Mouse (Mus musculus) MEL (cell line): ENCODE results near the gene Olfr49. TPM values are rescaled to one million over a fixed set of nuclear protein-coding genes. Genes with fewer than 3 reads are reported as not detected.
A peak's percentile ranks its signal among the peaks of the same experiment; 100 is the strongest.

Experiments used
- DNase-seq: peaks from one replicate; pipeline ENCODE4 v3.0.0; 2011; ENCODE audit warnings: low read depth, low spot score
- H3K27ac ChIP-seq: 2 replicates; pipeline ENCODE4 v1.5.1; 2012; ENCODE audit warnings: low read depth, mild to moderate bottlenecking, control low read depth, low read length, moderate library complexity; ENCODE audit not compliant: control insufficient read depth
- H3K27me3 ChIP-seq, 2 experiments: fragments of 150-350 bp in 1 of 2; sonication (generic) in 1 of 2; 2 replicates each; pipeline ENCODE4 v1.6.1; 2012; ENCODE audit warnings: low read length in 2 of 2, mild to moderate bottlenecking in 2 of 2, improper control_type of control experiment in 1 of 2, moderate library complexity in 1 of 2; ENCODE audit not compliant: insufficient read depth in 2 of 2, control insufficient read depth in 1 of 2
- H3K36me3 ChIP-seq, 2 experiments: 2 replicates each; pipeline ENCODE4 v1.6.1; 2012 to 2014; ENCODE audit warnings: low read length in 2 of 2, improper control_type of control experiment in 1 of 2, inconsistent platforms in 1 of 2, mild to moderate bottlenecking in 1 of 2; ENCODE audit not compliant: insufficient read depth in 2 of 2, control insufficient read depth in 1 of 2
- H3K4me1 ChIP-seq, 2 experiments: fragments of 150-350 bp in 1 of 2; sonication (generic) in 1 of 2; 2 replicates each; pipeline ENCODE4 v1.6.1; 2012; ENCODE audit warnings: low read length in 2 of 2, improper control_type of control experiment in 1 of 2, mild to moderate bottlenecking in 1 of 2; ENCODE audit not compliant: insufficient read depth in 2 of 2, control insufficient read depth in 1 of 2
- H3K4me3 ChIP-seq, 2 experiments: fragments of 150-350 bp in 1 of 2; sonication (generic) in 1 of 2; 2 replicates each; pipeline ENCODE4 v1.5.1; 2012; ENCODE audit warnings: low read depth in 2 of 2, low read length in 2 of 2, mild to moderate bottlenecking in 2 of 2, moderate library complexity in 2 of 2, control low read depth in 1 of 2, improper control_type of control experiment in 1 of 2; ENCODE audit not compliant: control insufficient read depth in 1 of 2, insufficient read depth in 1 of 2
- H3K79me2 ChIP-seq: 2 replicates; pipeline ENCODE4 v1.6.1; 2012; ENCODE audit warnings: mild to moderate bottlenecking, low read length, moderate library complexity; ENCODE audit not compliant: control insufficient read depth, poor library complexity, insufficient read depth
- H3K9ac ChIP-seq: 2 replicates; pipeline ENCODE4 v1.6.1; 2012; ENCODE audit warnings: low read depth, mild to moderate bottlenecking, control low read depth, low read length, moderate library complexity; ENCODE audit not compliant: control insufficient read depth, poor library complexity, severe bottlenecking
- H3K9me3 ChIP-seq: fragments of 150-350 bp; sonication (generic); replicated peaks from 2 replicates; pipeline ENCODE4 v1.6.1; 2012; ENCODE audit warnings: mild to moderate bottlenecking, low read length, improper control_type of control experiment, moderate library complexity; ENCODE audit not compliant: insufficient read depth
- CHD1 ChIP-seq: IDR thresholded peaks from 2 replicates; pipeline ENCODE4 v1.6.1; 2012; ENCODE audit warnings: low read depth, mild to moderate bottlenecking, inconsistent platforms, low read length, improper control_type of control experiment
- CTCF ChIP-seq, 3 experiments: IDR thresholded peaks in 2 of 3; conservative IDR thresholded peaks in 1 of 3; 2 replicates each; pipeline ENCODE4 v1.5.1; 2011 to 2012; ENCODE audit warnings: low read length in 3 of 3, low read depth in 2 of 3, mild to moderate bottlenecking in 2 of 3, improper control_type of control experiment in 1 of 3, inconsistent platforms in 1 of 3, mixed read lengths in 1 of 3, moderate library complexity in 1 of 3; ENCODE audit not compliant: control insufficient read depth in 1 of 3, insufficient read depth in 1 of 3, poor library complexity in 1 of 3, severe bottlenecking in 1 of 3
- EP300 ChIP-seq, 2 experiments: IDR thresholded peaks; 2 replicates each; pipeline ENCODE4 v1.6.1; 2011; ENCODE audit warnings: improper control_type of control experiment in 2 of 2, low read length in 2 of 2, low read depth in 1 of 2, mild to moderate bottlenecking in 1 of 2
- GATA1 ChIP-seq: IDR thresholded peaks from 2 replicates; pipeline ENCODE4 v1.6.1; 2011; ENCODE audit warnings: low read depth, low read length, improper control_type of control experiment
- HCFC1 ChIP-seq: IDR thresholded peaks from 2 replicates; pipeline ENCODE4 v1.6.1; 2012; ENCODE audit warnings: low read depth, mild to moderate bottlenecking, inconsistent platforms, low read length, improper control_type of control experiment, moderate library complexity
- KAT2A ChIP-seq: conservative IDR thresholded peaks from 2 replicates; pipeline ENCODE4 v1.6.1; 2012; ENCODE audit warnings: low read depth, low read length, improper control_type of control experiment, inconsistent platforms
- MAFK ChIP-seq: IDR thresholded peaks from 2 replicates; pipeline ENCODE4 v1.6.1; 2011; ENCODE audit warnings: low read depth, mild to moderate bottlenecking, low read length, improper control_type of control experiment, borderline replicate concordance
- MAX ChIP-seq: IDR thresholded peaks from 2 replicates; pipeline ENCODE4 v1.6.1; 2011; ENCODE audit warnings: low read length, improper control_type of control experiment
- MAZ ChIP-seq: IDR thresholded peaks from 2 replicates; pipeline ENCODE4 v1.6.1; 2012; ENCODE audit warnings: low read depth, mild to moderate bottlenecking, inconsistent platforms, low read length, improper control_type of control experiment
- MYB ChIP-seq: IDR thresholded peaks from 2 replicates; pipeline ENCODE4 v1.6.1; 2011; ENCODE audit warnings: mild to moderate bottlenecking, low read depth, low read length, improper control_type of control experiment
- MYC ChIP-seq: IDR thresholded peaks from 2 replicates; pipeline ENCODE4 v1.6.1; 2011; ENCODE audit warnings: low read depth, mild to moderate bottlenecking, low read length, improper control_type of control experiment, moderate library complexity
- NRF1 ChIP-seq: IDR thresholded peaks from 2 replicates; pipeline ENCODE4 v1.6.1; 2014; ENCODE audit warnings: low read depth, mild to moderate bottlenecking, inconsistent platforms, low read length, improper control_type of control experiment, moderate library complexity; ENCODE audit not compliant: poor library complexity, insufficient read depth, severe bottlenecking
- POLR2A ChIP-seq, 2 experiments: IDR thresholded peaks; 2 replicates each; pipeline ENCODE4 v1.6.1; 2011 to 2012; ENCODE audit warnings: low read length in 2 of 2, mild to moderate bottlenecking in 2 of 2, control low read depth in 1 of 2, improper control_type of control experiment in 1 of 2, low read depth in 1 of 2, moderate library complexity in 1 of 2; ENCODE audit not compliant: control insufficient read depth in 1 of 2, insufficient read depth in 1 of 2, poor library complexity in 1 of 2
- RCOR1 ChIP-seq: IDR thresholded peaks from 2 replicates; pipeline ENCODE4 v1.6.1; 2012; ENCODE audit warnings: low read depth, mild to moderate bottlenecking, inconsistent platforms, low read length, improper control_type of control experiment
- SMC3 ChIP-seq: IDR thresholded peaks from 2 replicates; pipeline ENCODE4 v1.6.1; 2011; ENCODE audit warnings: low read depth, low read length, improper control_type of control experiment
- TBP ChIP-seq: IDR thresholded peaks from 2 replicates; pipeline ENCODE4 v1.8.0; 2011; ENCODE audit warnings: low read depth, low read length, improper control_type of control experiment
- USF1 ChIP-seq: IDR thresholded peaks from 2 replicates; pipeline ENCODE4 v1.6.1; 2014; ENCODE audit warnings: low read depth, mild to moderate bottlenecking, inconsistent platforms, low read length, improper control_type of control experiment, moderate library complexity
- USF2 ChIP-seq, 2 experiments: IDR thresholded peaks; 2 replicates each; pipeline ENCODE4 v1.6.1; 2011 to 2012; ENCODE audit warnings: improper control_type of control experiment in 2 of 2, low read length in 2 of 2, borderline replicate concordance in 1 of 2, inconsistent platforms in 1 of 2, low read depth in 1 of 2, mild to moderate bottlenecking in 1 of 2; ENCODE audit not compliant: insufficient read depth in 1 of 2
- ZC3H11A ChIP-seq: IDR thresholded peaks from 2 replicates; pipeline ENCODE4 v1.6.1; 2012; ENCODE audit warnings: low read depth, mild to moderate bottlenecking, inconsistent platforms, low read length, improper control_type of control experiment
- polyA plus RNA-seq, 2 experiments: library from polyadenylated mRNA; stranded (reverse) in 1 of 2; unstranded in 1 of 2; fragments of >175 nt in 1 of 2; fragments of >200 nt in 1 of 2; gene quantifications; 2 replicates each; pipeline versions ENCODE4 v1.2.1 to v1.2.4; 2012; ENCODE audit warnings: low replicate concordance in 2 of 2, low read depth in 1 of 2; ENCODE audit not compliant: insufficient read length in 2 of 2, insufficient read depth in 1 of 2, missing spikeins in 1 of 2
- total RNA-seq: library from RNA; depleted of rRNA; stranded (reverse); fragments of 300-350 nt; gene quantifications from 2 replicates; pipeline ENCODE4 v1.2.3, GENCODE M21; 2012

Olfr49 gene
- total and polyA plus RNA-seq, 3 experiments = not detected

- TF ChIP-seq NRF1 = no peak
- no peak for TF ChIP-seq ZC3H11A
- TF ChIP-seq USF2 (IDR thresholded peaks at IDR 0.05; ENCODE audit: borderline replicate concordance in 1 of 2, insufficient read depth in 1 of 2, low read depth in 1 of 2, low read length in 2 of 2) = no peak
Measured at GRCm38 (mm10) chr14:54321556-54322376, 37.0 kb upstream of the Olfr49 start (continued).

DNA sequence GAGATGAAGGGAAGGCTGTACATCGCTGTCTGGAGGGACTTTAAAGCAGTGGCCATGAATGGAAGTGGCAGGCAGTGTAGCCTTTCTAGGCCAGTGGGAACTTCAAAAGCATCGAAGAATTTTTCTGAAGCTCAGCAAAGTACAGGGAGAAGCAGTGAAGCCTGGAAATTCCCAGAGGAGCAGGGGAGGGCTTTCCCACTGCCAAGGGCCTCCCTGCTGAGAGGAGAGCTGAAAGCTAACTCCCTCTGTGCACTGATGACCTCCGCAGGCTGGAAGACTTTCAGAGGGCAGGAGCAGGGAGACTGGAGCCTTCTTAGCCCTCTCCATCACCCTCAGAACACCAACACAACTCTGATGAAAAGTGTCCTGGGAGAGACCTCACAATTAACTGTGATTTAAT lies 27.0 kb upstream of the Olfr49 start:
- no peaks in the 10 kb centered on the region for H3K9me3 ChIP-seq
- H3K79me2 ChIP-seq = no peaks in the 10 kb centered on the region
- no peak overlapping the region for H3K4me3 ChIP-seq
- TF ChIP-seq MAX = no peak
- no peak for TF ChIP-seq NRF1
- no peak for TF ChIP-seq MAZ
- TF ChIP-seq USF1 = no peak
- no peak for TF ChIP-seq KAT2A
- TF ChIP-seq, all 39 proteins: peak for 0
- Histone ChIP-seq H3K27me3 (peaks cover 2 to 6% of the 10 kb centered on the region in 2 experiments; a peak in 3 of 4 replicates), H3K36me3 (no peaks in the 10 kb centered on the region), H3K27ac (no peak overlapping the region), H3K4me1 (no peaks in the 10 kb centered on the region), H3K9ac (no peak overlapping the region)
- DNase-seq = no peak

DNA sequence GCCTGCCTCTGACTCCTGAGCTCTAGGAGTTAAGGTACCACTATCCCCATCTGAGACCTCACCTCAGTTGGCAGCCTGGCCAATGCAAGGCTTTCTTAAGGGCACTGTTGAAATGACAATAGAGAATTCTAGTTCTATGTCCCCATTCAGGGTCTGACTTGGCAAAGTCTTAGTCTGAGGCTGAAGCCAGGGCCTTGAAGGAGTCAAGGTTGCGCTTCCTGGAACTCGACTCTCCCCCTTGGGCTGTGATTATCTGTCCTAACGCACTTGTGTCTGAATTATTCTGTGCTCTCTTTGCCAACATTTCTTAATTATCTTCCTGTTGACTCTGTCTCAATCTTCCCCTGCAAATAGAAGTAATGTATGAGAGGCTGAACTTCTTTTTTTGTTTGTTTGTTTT lies 15.9 kb upstream of the Olfr49 start:
- peaks cover 0 to 9% of the 10 kb centered on the region in 2 experiments; a peak in 2 of 4 replicates for H3K36me3 ChIP-seq
- no peak overlapping the region for H3K9ac ChIP-seq
- peak; percentile 33 for DNase-seq
- peaks cover 0 to 2% of the 10 kb centered on the region in 2 experiments; a peak in 1 of 4 replicates for H3K27me3 ChIP-seq
- TF ChIP-seq MYB (no peak), RCOR1 (no peak), CTCF (IDR thresholded peaks at IDR 0.05 in 2 of 3, conservative IDR thresholded peaks at IDR 0.05 in 1 of 3; ENCODE audit: control insufficient read depth in 1 of 3, insufficient read depth in 1 of 3, low read depth in 2 of 3, low read length in 3 of 3, poor library complexity in 1 of 3, severe bottlenecking in 1 of 3) (no peak), MYC (no peak), SMC3 (no peak), TBP (no peak), MAFK (no peak), POLR2A (IDR thresholded peaks at IDR 0.05; ENCODE audit: control insufficient read depth in 1 of 2, insufficient read depth in 1 of 2, low read depth in 1 of 2, low read length in 2 of 2, poor library complexity in 1 of 2) (no peak), GATA1 (no peak), EP300 (IDR thresholded peaks at IDR 0.05; ENCODE audit: low read depth in 1 of 2, low read length in 2 of 2) (no peak), HCFC1 (no peak), CHD1 (no peak), KAT2A (no peak)
- no peaks in the 10 kb centered on the region for H3K79me2 ChIP-seq
- H3K4me1 ChIP-seq = peaks cover 2 to 7% of the 10 kb centered on the region in 2 experiments; a peak in 3 of 4 replicates
- no peaks in the 10 kb centered on the region for H3K9me3 ChIP-seq
- H3K27ac ChIP-seq = no peak overlapping the region
- H3K4me3 ChIP-seq = no peak overlapping the region
